Mouse (Mus musculus) cerebellum, adult 9-10 months (tissue): ENCODE measurements around the gene Ddhd1.
A peak's percentile ranks its signal among the peaks of the same experiment; 100 is the strongest.

ENCODE experiments used
- DNase-seq: peaks from one replicate; pipeline ENCODE4 v3.0.0; 2022

Gene Ddhd1

DNA sequence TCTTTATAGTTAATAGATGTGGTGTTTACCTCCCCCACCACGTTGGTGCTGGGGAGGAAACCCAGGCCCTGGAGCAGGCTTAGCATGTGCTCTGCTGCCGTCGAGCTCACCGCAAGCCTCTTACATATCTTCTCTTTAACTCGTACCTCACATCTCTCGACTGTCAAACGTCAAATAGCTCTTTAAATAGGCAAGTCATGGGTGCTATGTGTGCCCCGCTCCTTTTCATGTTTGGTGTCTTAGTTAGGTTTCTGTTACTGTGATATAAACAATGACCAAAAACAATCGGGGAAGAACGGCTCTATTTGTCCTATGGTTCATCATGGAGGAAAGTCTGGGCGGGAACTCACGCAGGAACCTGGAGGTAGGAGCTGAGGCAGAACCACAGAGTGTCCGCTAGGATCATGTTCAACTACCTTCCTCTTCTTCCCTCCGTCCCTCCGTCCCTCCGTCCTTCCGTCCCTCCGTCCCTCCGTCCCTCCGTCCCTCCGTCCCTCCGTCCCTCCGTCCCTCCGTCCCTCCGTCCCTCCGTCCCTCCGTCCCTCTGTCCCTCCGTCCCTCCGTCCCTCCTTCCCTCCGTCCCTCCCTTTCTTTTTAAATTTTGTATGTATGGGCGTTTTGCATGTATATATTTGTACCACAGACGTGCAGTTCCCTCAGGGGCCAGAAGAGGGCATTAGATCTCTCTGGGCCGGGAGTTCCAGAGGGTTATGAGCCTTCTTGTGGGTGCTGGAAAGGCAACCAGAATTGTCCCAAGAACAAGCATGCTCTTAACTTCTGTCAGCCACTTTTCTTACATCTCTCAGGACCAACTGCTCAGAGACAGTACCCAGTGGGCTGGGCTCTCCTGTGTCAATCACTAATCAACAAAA is 91.6 kb downstream of the Ddhd1 start:
- peak; percentile 69 for DNase-seq

GRCm38 (mm10) chr14:45565216-45566065 is 92.5 kb downstream of the Ddhd1 start:
- no peak for DNase-seq

- no peak for DNase-seq
Measured at GRCm38 (mm10) chr14:45563577-45563976, 94.4 kb downstream of the Ddhd1 start.

DNA sequence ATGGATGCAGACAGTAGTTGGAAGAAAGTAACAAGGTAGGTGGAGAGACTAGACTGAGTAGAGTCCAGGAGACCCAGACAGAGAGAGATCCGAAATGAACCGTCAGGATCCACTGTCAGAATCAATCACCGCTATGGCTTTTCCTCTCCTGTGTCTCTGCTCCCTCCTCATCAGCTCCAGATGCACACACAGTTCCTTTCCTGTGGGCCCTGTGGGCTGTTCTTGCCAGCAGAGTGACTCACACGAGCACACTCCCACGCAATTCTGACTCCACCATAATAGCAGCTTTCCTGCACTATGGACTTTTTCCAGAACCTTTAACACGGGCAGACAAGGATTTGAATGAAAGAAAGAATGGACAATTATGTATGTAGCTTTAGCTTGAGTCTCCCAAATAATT is 96.3 kb downstream of the Ddhd1 start:
- no peak for DNase-seq

DNA sequence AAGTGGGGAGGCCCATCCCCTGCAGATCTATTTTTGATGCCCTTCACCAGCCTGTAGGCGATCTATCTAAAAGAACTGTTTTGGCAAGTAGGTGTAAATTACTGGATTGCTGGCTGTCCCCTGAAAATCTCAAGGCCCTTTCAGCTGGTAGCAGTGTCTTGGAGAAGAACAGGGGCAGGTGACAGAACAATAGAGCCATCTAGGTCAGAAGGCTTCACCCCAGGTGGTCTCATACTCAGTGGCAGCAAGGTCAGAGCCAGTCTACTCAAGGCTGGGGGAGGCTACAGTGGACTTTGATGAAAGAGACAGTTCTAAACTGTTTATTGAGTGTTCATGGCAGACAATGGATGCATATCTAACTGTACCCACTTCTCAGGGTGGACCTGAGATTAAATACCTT is 98.9 kb downstream of the Ddhd1 start:
- DNase-seq: no peak

DNA sequence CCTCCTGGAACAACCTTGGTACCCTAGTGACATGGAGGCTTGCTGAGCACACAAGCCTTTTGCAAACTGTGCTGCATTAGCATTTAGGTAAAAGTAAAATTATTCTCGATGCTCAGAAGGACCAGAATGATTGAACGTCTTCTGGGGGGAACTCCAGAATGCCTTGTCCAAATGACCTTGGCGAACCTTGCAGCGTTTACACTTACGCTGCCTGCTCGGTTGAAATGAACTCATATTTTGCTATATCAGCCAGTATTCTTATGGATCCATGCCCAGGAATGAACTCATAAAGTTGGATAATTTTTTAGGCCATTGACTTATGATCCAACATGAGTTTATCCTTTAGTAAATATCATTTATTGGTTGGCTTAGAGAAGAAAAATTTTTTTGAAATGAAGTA is 103.6 kb downstream of the Ddhd1 start:
- no peak for DNase-seq

GRCm38 (mm10) chr14:45553854-45554253 is 104.1 kb downstream of the Ddhd1 start:
- DNase-seq: peak; percentile 15

GRCm38 (mm10) chr14:45552431-45552830 is 105.5 kb downstream of the Ddhd1 start:
- no peak for DNase-seq

GRCm38 (mm10) chr14:45551121-45551768 is 106.7 kb downstream of the Ddhd1 start:
- DNase-seq: peak; percentile 36

DNA sequence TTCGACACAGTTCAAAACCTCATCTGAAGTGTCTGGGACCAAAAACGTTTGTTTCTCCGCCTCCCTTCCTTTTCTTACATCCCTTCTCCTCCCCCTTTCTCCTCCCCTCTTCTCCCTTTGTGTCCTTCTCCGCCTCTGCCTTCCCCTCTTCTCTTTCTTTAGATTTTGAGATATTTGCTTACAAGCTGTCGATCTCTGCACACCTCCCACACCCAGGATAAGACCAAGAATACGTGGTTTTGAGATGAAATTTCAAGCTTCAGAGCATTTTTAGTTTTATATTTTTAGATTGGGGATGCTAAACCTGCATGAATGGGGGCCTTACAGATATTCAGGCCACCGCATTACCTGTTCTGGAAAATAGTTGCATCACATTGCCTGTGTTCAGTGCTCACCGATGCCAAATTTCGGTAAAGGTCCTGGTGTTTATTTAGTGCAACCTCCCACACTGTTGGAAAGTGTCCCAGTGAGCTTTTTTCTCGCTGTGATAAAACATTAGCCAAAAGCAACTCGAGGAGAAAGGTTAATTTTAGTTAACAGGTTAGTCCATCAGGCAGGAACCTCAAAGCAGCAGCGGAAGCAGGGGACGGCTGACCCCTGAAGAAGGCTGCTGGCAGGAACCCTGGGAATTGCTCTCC is 107.8 kb downstream of the Ddhd1 start:
- DNase-seq: peak; percentile 46

DNA sequence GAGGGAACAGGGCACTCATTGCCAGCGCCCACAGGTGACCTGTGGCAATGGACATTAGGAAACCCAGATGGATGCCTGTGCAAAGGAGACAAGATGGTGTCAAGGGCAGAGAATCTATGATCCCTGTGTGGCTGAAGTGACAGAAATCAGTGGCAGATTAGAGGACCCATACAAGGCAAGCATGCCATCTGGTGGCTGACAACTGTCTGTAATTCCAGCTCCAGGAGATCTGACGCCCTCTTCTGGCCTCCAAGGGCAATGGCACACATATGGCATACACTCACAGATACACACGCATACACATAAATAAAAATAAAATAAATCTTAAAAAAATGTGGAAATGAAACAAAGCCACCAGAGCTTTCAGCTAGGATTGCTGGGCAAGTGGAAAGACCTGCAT is 109.8 kb downstream of the Ddhd1 start:
- DNase-seq: no peak

DNA sequence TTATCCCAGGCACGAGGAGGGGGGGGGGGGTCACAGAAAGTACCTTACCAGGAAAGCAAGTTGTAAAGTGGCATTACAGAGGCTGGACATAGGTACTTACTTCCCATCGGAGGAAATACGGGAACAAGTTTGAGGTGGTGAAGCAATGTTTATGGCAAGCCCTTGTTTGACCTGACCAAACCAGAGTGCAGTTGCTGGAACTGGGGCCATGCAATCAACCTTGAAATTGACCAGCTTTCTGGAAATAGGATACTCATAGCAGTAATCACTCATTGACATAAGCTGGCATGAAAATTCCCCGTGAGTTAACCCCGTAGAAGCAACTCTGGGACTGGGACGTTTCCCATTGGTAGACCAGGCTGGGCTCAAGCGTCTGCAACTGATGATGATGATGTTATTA is 113.0 kb downstream of the Ddhd1 start:
- no peak for DNase-seq

- no peak for DNase-seq
Measured at GRCm38 (mm10) chr14:45544026-45544425, 113.9 kb downstream of the Ddhd1 start.

DNA sequence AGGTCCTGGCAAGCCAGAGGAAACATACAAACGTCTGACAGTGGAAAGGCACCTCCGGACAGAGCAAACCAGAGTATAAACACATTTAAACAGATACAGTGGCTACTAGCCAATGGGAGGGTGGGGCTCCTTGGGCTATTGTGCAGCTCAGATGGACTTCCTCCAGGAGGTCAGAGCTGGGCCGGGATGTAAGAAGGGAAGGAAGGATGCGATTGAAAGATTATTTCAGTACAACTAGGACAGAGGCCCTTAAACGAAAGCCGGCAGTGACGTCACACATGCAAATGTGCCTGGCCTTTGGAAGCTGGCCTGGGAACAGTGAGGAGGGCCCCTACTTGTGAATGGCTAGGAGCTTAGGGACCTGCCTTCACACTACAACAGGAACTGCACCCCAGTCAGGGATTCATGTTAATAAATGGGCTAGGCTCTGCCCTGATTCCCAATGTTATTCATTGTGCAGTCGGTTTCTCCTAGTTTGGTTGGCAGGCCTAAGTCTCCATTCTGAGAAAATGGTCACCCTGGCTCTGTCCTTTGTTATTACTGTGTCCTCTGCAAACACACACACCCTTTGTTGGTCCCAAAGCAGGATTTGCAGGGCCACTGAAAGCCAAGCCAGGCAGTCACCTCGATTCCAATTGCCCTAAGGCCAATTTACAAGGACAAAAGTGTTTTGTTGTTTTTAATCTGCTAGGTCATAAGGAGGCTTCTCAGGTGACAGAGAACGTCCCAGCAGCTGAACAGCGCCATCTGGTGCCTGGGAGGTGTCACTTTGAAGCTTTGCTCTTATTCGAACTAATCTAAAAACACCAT is 118.1 kb downstream of the Ddhd1 start:
- DNase-seq: peak; percentile 57
